Mouse (Mus musculus) small intestine, adult 2 months (tissue): ENCODE measurements around the gene Nmur1.

Experiments
- CTCF ChIP-seq: fragments of 200-500 bp; IDR thresholded peaks from 2 replicates; pipeline ENCODE4 v1.5.1; 2012; ENCODE audit warnings: low read depth, mild to moderate bottlenecking, control low read depth, inconsistent platforms, low read length, moderate library complexity, mixed read lengths; ENCODE audit not compliant: insufficient replicate concordance, insufficient read length; ENCODE audit errors: extremely low read depth
- POLR2A ChIP-seq: fragments of 200-500 bp; IDR thresholded peaks from 2 replicates; pipeline ENCODE4 v1.6.1; 2012; ENCODE audit warnings: low read depth, mild to moderate bottlenecking, control low read depth, inconsistent platforms, low read length, moderate library complexity

DNA sequence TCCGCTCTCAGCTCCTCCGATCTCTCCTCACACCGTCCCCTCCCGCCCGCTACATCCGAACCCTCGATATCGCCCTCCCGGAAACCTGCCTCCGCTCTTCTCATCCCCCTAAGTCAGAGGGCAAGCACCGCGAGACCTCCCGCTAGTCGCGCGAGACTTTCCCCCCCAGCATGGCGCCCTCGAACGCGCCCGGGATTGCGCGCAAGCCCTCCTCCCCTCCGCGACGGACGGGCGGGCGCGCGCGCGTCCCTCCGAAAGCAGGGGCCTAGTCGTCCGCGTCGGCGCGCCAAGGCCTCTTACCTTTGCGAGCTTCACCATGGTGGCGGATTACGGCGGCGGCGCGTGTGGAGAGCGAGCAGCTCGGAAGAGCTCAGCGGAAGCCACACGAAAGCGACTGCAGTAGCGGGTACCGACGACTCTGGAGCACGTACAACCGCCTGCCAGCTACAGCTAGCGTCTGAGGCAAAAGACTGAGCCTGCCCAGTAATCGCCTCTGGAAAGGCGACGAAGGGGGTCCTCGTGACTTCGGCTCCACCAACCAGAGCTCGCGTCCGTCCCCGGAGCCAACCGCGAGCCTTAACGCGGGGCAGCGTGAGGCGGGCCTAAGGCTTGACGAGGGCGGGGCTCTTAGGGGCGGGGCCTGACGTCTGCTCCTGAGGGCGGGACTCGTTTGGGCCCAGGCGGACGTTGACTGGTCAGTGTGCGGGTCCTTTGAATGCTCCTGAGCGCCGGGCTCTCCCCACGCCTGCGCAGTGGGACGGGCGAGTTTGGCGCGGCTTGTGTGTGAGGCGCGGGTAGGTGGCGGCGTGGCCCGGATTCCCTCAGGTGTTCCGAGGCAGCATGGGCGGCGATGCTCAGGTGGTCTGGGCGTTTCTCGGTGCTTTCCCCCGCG, 66.9 kb downstream of the Nmur1 start, which contains the start of gene Ncl:
- no peak for TF ChIP-seq CTCF
- peak; percentile 97 for TF ChIP-seq POLR2A
